Mouse (Mus musculus) frontal cortex, adult 2 months (tissue): ENCODE measurements around the gene Pbx1. TPM values are rescaled to one million over a fixed set of nuclear protein-coding genes. Genes with fewer than 3 reads are reported as not detected.

ENCODE experiments used
- DNase-seq, 2 experiments: peaks; one replicate each; pipeline ENCODE4 v3.0.0; 2022; ENCODE audit warnings: low spot score in 1 of 2; ENCODE audit errors: extremely low spot score in 1 of 2
- polyA plus RNA-seq: library from polyadenylated mRNA; depleted of rRNA; stranded (reverse); fragments of >200 nt; gene quantifications from 2 replicates; pipeline ENCODE4 v1.2.3, GENCODE M21; 2012

The Pbx1 gene
- polyA plus RNA-seq, 1 experiment, result 130 TPM

DNA sequence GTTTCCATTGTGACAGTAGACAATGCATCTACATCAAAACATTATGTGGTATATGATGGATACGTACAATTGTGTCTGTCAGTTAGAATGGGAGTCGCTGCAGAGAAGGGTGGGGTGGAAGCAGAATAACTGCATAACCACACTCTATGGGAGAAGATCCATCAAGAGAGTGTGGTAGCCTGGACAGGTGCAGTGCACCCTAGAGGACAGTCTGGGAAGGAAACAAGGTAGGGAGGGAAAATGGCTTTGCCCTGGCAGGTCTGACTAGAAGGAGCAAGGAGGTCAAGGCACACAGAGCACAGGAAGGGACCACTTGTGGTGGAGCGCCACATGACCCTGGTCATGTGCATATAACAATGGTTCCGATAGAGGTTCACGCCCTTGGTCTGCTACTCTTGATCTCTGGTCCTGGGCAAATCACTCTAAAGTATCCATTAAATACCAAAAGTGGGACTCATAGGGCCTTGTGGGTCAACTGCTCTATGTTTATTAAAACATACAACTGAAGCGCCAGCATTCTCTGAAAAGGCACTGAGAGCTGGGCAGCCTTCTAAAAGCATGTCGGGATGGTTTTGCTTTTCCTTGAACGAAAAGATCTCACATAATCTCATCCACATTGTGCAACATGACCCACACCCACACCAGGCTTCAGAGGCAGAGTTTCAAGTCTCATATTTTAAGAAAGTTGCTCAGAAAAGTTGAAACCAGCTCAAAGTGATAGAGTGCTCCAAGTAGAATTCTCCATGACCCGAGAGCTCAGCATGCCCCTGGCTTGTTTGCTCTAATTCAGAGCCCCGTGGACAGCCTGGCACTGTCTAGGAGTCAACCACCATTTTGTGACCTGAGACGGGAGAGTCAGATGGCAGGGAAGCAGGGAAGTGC lies 200.3 kb downstream of the Pbx1 start:
- DNase-seq, result no peak

- DNase-seq, result no peak
These were observed 201.2 kb downstream of the Pbx1 start for GRCm38 (mm10) chr1:168230858-168231257.

DNA sequence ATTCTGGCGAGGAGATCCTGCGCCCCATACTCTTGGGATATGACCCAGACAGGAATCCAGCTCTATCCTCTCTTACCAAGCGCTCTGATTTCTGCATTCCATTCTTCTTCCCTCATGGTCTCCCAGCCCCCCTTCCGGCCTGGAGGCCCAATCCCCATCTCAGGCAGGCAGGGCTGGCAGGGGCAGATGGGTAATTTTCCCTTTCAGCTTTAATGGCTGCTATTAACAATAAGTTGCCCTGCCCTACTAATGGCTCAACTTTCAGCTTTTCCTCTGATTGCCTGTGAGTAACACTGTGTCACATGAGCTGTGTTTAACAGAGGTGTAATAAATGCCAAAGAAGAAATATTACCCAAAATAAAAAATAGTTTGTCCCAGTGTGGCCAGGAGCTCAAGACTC lies 201.9 kb downstream of the Pbx1 start:
- DNase-seq, result no peak

DNA sequence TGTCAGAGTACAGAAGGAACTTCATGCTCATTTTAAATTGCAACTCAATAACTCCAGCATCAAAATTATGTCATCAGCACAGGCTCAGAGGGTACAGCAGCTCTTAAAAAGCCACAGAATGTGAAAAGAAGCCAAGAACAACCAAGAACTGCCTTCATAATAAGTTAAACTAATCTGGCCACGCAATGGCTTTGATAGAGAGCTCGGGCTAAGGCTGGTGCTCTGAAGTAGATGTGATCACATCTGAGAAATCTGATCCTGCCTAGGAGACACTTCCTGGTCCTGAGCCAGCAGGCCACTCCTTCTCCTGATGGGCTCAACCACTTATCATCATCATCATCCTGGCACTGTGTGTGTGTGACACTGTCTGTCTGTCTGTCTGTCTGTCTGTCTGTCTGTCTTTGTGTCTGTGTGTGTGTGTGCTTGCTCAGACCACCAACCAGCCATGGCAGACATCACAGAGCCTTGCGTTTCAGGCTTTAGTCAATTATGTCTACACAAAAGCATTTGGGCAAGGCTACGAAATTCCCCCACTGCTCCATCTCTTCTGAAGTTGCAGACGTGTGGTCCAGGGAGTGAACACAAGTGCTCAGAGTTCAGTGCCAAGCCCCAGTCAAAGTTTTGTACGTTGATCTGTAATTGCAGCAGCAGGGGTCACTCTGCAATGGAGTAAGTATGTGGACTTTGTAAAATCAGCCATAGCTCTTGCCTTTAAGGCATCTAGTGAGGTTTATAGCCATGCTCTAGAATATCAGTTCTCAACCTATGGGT lies 203.1 kb downstream of the Pbx1 start:
- DNase-seq, result no peak

GRCm38 (mm10) chr1:168226150-168226549 lies 205.9 kb downstream of the Pbx1 start:
- DNase-seq, result no peak

GRCm38 (mm10) chr1:168225595-168226127 lies 206.4 kb downstream of the Pbx1 start:
- no peak for DNase-seq

GRCm38 (mm10) chr1:168224218-168224617 lies 207.9 kb downstream of the Pbx1 start:
- DNase-seq, result no peak

- DNase-seq, result no peak
These were observed 209.3 kb downstream of the Pbx1 start for GRCm38 (mm10) chr1:168222794-168223193.

GRCm38 (mm10) chr1:168221071-168221521 lies 211.0 kb downstream of the Pbx1 start:
- DNase-seq, result peak; percentile 60 to 72

DNA sequence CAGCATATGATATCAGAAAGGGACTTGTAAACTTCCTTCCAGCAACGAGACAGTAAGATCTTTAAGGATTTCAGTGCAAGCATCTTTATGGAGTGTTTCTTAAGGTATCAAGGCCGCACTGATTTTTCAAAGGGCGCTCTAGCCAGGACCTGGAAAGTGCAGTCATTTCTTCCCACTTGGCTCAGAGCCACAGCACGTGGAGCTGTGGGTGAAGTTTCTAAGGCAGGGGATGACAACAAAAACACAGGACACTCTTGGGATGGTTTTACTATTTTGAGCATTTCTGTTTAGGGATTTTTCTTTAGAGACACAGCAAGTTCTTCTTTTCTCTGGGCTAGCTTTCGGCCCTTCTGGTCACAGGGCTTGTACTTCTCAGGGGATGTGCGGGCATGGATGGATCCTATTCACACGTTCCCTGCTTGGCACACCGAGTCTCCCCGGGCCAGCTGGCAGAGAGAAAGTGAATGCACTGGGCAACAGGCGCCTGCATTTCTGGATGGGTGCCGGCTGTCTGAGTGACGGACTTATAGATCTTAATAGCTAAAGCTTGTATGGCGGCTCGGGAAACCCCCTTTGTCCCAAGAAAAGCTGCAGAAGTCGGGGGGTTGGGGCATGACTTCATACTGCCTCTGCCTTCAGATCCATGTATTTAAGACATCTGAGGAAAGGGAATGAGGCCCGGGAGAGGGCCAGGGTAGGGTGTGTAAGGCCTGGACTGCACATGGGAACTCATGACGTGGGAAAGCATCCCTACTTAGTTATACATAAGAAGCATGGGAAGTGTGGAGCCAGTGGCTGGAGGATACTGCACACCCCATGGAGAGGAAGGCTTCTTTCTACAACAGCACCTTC lies 215.9 kb downstream of the Pbx1 start:
- DNase-seq, result no peak

- DNase-seq, result no peak
These were observed 216.6 kb downstream of the Pbx1 start for GRCm38 (mm10) chr1:168215468-168215867.

DNA sequence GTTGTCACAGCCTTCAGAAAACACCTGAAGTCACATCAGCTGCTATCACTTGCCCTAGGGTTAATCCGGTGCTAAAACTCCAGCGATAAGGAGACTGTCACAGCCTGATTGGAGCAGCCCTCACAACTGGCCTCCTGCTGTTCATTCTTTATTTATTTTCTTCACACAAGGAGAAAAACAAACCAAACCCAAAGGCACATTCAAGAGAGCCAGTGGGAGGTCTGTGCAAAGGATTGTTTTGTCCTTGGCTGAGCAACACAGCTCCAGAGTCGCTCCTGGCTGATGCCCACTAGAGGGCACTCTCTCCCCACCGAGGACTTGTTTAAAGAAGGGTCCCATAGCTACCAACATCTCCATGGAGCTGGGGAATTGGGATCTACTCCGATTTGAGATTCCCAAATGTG lies 218.0 kb downstream of the Pbx1 start:
- DNase-seq, result peak; percentile 53 to 85

GRCm38 (mm10) chr1:168213595-168213994 lies 218.5 kb downstream of the Pbx1 start:
- DNase-seq, result peak in 1 of 2 experiments; percentile 33

DNA sequence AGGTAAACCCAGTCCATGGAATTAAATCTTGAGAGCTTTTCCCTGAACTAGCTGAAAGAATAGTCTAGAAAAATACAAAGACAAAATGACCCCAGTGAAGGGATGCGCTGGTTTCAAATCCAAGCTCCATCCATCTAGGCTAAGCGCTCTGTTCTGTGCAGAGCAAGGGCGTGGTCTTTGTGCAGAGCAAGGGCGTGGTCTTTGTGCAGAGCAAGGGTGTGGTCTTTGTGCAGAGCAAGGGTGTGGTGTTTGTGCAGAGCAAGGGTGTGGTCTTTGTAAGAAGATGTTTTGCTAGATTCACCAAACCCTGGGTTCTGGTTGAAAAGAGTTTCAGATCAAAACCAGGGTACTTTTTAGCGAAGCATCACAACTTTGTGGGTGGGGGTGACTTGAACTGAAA lies 221.7 kb downstream of the Pbx1 start:
- no peak for DNase-seq

DNA sequence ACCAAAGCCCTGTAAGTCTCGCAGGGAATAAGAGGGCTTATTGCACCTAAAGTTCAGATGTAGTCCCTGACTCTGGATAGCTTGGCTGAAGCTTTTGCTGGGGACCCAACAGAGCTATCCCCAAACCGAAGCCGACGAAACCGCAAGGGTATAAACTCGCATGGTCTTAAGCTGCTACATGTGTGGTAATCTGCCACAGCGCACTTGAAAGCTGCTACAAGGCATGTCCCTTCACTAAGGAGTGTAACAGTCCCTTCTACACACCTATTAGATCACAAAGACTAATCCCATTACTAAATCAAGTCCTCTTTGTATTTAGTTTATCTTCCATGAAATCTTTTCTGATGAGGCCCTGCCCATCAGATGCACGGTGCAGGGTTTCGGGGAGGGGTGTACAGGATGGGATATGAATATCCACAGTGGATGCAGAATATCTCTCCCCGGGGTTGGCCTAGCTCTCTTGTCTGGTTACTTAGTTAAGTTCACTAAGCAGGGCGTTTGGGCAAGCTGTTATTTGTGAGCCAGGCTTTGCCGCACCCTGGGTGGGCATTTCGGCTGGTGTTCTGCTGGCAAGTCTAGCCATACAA lies 231.4 kb downstream of the Pbx1 start:
- DNase-seq, result no peak

GRCm38 (mm10) chr1:168198276-168198675 lies 233.8 kb downstream of the Pbx1 start:
- DNase-seq, result no peak

DNA sequence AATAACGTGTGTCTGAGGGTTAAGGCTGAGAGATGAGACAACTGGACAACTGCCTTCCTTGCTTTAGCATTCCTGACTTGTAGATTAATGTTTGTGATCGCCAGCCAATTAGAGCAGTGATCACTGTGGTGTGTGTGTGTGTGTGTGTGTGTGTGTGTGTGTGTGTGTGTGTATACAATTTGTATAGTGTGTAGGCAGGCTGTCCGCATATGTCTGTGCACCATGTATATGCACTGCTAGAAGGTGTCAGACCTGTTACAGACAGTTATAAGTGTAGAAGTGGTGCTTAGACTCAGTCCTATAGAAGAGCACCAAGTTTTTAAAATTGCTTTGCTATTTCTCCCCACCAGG lies 234.2 kb downstream of the Pbx1 start:
- DNase-seq, result no peak

- no peak for DNase-seq
These were observed 234.7 kb downstream of the Pbx1 start for GRCm38 (mm10) chr1:168197195-168197907.

DNA sequence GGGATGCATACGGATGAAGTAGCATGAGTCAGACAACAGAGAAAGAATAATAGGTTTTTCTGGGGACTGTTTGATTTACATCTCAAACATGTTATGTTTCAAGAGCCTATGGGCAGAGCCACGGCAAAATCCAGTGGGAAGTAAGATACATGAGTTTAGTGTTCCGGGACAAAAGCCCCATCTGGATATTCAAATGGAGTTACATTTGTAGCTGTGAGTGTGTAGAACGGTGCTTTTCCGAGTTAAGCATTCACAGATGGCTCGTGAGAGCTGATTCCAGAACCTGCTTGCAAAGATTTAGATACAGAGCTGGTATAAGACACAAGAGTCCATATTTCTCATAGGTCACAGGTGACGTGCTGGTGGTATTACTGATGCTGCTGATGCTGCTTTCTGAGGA lies 238.7 kb downstream of the Pbx1 start:
- peak in 1 of 2 experiments; percentile 47 for DNase-seq

DNA sequence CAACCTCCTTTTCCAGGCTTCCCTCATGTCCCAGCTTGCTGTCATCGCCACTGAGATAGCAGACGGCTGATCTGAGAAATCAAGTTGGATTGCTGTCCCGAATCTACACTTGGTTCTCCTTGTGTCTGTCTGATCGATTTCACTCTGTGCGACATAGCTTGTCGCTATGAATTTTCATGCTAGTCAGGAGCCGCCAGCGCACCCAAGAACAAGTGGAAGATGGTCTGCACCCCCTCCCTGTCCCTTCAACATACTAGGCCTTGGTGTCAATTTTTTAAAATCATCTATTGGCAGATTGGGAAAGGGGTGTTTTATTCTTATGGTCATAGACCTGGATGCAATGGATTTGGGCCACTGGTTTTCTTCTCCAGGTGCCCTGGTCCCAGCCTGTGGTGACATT lies 249.3 kb downstream of the Pbx1 start:
- DNase-seq, result no peak
